Mouse (Mus musculus) MEL (cell line): ENCODE data around the gene Dlgap1. TPM values are rescaled to one million over a fixed set of nuclear protein-coding genes. Genes with fewer than 3 reads are reported as not detected.
A peak's percentile ranks its signal among the peaks of the same experiment; 100 is the strongest.

Experiments
- DNase-seq: peaks from one replicate; pipeline ENCODE4 v3.0.0; 2011; ENCODE audit warnings: low read depth, low spot score
- H3K27ac ChIP-seq: 2 replicates; pipeline ENCODE4 v1.5.1; 2012; ENCODE audit warnings: low read depth, mild to moderate bottlenecking, control low read depth, low read length, moderate library complexity; ENCODE audit not compliant: control insufficient read depth
- H3K27me3 ChIP-seq, 2 experiments: fragments of 150-350 bp in 1 of 2; sonication (generic) in 1 of 2; 2 replicates each; pipeline ENCODE4 v1.6.1; 2012; ENCODE audit warnings: low read length in 2 of 2, mild to moderate bottlenecking in 2 of 2, improper control_type of control experiment in 1 of 2, moderate library complexity in 1 of 2; ENCODE audit not compliant: insufficient read depth in 2 of 2, control insufficient read depth in 1 of 2
- H3K36me3 ChIP-seq, 2 experiments: 2 replicates each; pipeline ENCODE4 v1.6.1; 2012 to 2014; ENCODE audit warnings: low read length in 2 of 2, improper control_type of control experiment in 1 of 2, inconsistent platforms in 1 of 2, mild to moderate bottlenecking in 1 of 2; ENCODE audit not compliant: insufficient read depth in 2 of 2, control insufficient read depth in 1 of 2
- H3K4me1 ChIP-seq, 2 experiments: fragments of 150-350 bp in 1 of 2; sonication (generic) in 1 of 2; 2 replicates each; pipeline ENCODE4 v1.6.1; 2012; ENCODE audit warnings: low read length in 2 of 2, improper control_type of control experiment in 1 of 2, mild to moderate bottlenecking in 1 of 2; ENCODE audit not compliant: insufficient read depth in 2 of 2, control insufficient read depth in 1 of 2
- H3K4me3 ChIP-seq, 2 experiments: fragments of 150-350 bp in 1 of 2; sonication (generic) in 1 of 2; 2 replicates each; pipeline ENCODE4 v1.5.1; 2012; ENCODE audit warnings: low read depth in 2 of 2, low read length in 2 of 2, mild to moderate bottlenecking in 2 of 2, moderate library complexity in 2 of 2, control low read depth in 1 of 2, improper control_type of control experiment in 1 of 2; ENCODE audit not compliant: control insufficient read depth in 1 of 2, insufficient read depth in 1 of 2
- H3K79me2 ChIP-seq: 2 replicates; pipeline ENCODE4 v1.6.1; 2012; ENCODE audit warnings: mild to moderate bottlenecking, low read length, moderate library complexity; ENCODE audit not compliant: control insufficient read depth, poor library complexity, insufficient read depth
- H3K9ac ChIP-seq: 2 replicates; pipeline ENCODE4 v1.6.1; 2012; ENCODE audit warnings: low read depth, mild to moderate bottlenecking, control low read depth, low read length, moderate library complexity; ENCODE audit not compliant: control insufficient read depth, poor library complexity, severe bottlenecking
- H3K9me3 ChIP-seq: fragments of 150-350 bp; sonication (generic); replicated peaks from 2 replicates; pipeline ENCODE4 v1.6.1; 2012; ENCODE audit warnings: mild to moderate bottlenecking, low read length, improper control_type of control experiment, moderate library complexity; ENCODE audit not compliant: insufficient read depth
- CTCF ChIP-seq, 3 experiments: IDR thresholded peaks in 2 of 3; conservative IDR thresholded peaks in 1 of 3; 2 replicates each; pipeline ENCODE4 v1.5.1; 2011 to 2012; ENCODE audit warnings: low read length in 3 of 3, low read depth in 2 of 3, mild to moderate bottlenecking in 2 of 3, improper control_type of control experiment in 1 of 3, inconsistent platforms in 1 of 3, mixed read lengths in 1 of 3, moderate library complexity in 1 of 3; ENCODE audit not compliant: control insufficient read depth in 1 of 3, insufficient read depth in 1 of 3, poor library complexity in 1 of 3, severe bottlenecking in 1 of 3
- E2F4 ChIP-seq: IDR thresholded peaks from 2 replicates; pipeline ENCODE4 v1.6.1; 2011; ENCODE audit warnings: low read depth, low read length, improper control_type of control experiment, borderline replicate concordance
- ELF1 ChIP-seq: IDR thresholded peaks from 2 replicates; pipeline ENCODE4 v1.6.1; 2014; ENCODE audit warnings: low read depth, mild to moderate bottlenecking, inconsistent platforms, low read length, improper control_type of control experiment, moderate library complexity
- GABPA ChIP-seq: IDR thresholded peaks from 2 replicates; pipeline ENCODE4 v1.6.1; 2012; ENCODE audit warnings: low read depth, mild to moderate bottlenecking, inconsistent platforms, low read length, improper control_type of control experiment, moderate library complexity
- GATA1 ChIP-seq: IDR thresholded peaks from 2 replicates; pipeline ENCODE4 v1.6.1; 2011; ENCODE audit warnings: low read depth, low read length, improper control_type of control experiment
- HCFC1 ChIP-seq: IDR thresholded peaks from 2 replicates; pipeline ENCODE4 v1.6.1; 2012; ENCODE audit warnings: low read depth, mild to moderate bottlenecking, inconsistent platforms, low read length, improper control_type of control experiment, moderate library complexity
- KAT2A ChIP-seq: conservative IDR thresholded peaks from 2 replicates; pipeline ENCODE4 v1.6.1; 2012; ENCODE audit warnings: low read depth, low read length, improper control_type of control experiment, inconsistent platforms
- POLR2A ChIP-seq, 2 experiments: IDR thresholded peaks; 2 replicates each; pipeline ENCODE4 v1.6.1; 2011 to 2012; ENCODE audit warnings: low read length in 2 of 2, mild to moderate bottlenecking in 2 of 2, control low read depth in 1 of 2, improper control_type of control experiment in 1 of 2, low read depth in 1 of 2, moderate library complexity in 1 of 2; ENCODE audit not compliant: control insufficient read depth in 1 of 2, insufficient read depth in 1 of 2, poor library complexity in 1 of 2
- RAD21 ChIP-seq: IDR thresholded peaks from 2 replicates; pipeline ENCODE4 v1.6.1; 2011; ENCODE audit warnings: mild to moderate bottlenecking, low read depth, low read length, improper control_type of control experiment
- RCOR1 ChIP-seq: IDR thresholded peaks from 2 replicates; pipeline ENCODE4 v1.6.1; 2012; ENCODE audit warnings: low read depth, mild to moderate bottlenecking, inconsistent platforms, low read length, improper control_type of control experiment
- SIN3A ChIP-seq: IDR thresholded peaks from 2 replicates; pipeline ENCODE4 v1.6.1; 2012; ENCODE audit warnings: low read length, improper control_type of control experiment, inconsistent platforms
- SMC3 ChIP-seq: IDR thresholded peaks from 2 replicates; pipeline ENCODE4 v1.6.1; 2011; ENCODE audit warnings: low read depth, low read length, improper control_type of control experiment
- TBP ChIP-seq: IDR thresholded peaks from 2 replicates; pipeline ENCODE4 v1.8.0; 2011; ENCODE audit warnings: low read depth, low read length, improper control_type of control experiment
- UBTF ChIP-seq: IDR thresholded peaks from 2 replicates; pipeline ENCODE4 v1.6.1; 2012; ENCODE audit warnings: low read depth, mild to moderate bottlenecking, inconsistent platforms, low read length, improper control_type of control experiment, moderate library complexity, borderline replicate concordance; ENCODE audit not compliant: insufficient read depth
- ZC3H11A ChIP-seq: IDR thresholded peaks from 2 replicates; pipeline ENCODE4 v1.6.1; 2012; ENCODE audit warnings: low read depth, mild to moderate bottlenecking, inconsistent platforms, low read length, improper control_type of control experiment
- ZMIZ1 ChIP-seq: IDR thresholded peaks from 2 replicates; pipeline ENCODE4 v1.6.1; 2012; ENCODE audit warnings: low read depth, mild to moderate bottlenecking, inconsistent platforms, low read length, improper control_type of control experiment, moderate library complexity
- ZNF384 ChIP-seq: IDR thresholded peaks from 2 replicates; pipeline ENCODE4 v1.6.1; 2012; ENCODE audit warnings: low read depth, mild to moderate bottlenecking, inconsistent platforms, low read length, improper control_type of control experiment
- polyA plus RNA-seq, 2 experiments: library from polyadenylated mRNA; stranded (reverse) in 1 of 2; unstranded in 1 of 2; fragments of >175 nt in 1 of 2; fragments of >200 nt in 1 of 2; gene quantifications; 2 replicates each; pipeline versions ENCODE4 v1.2.1 to v1.2.4; 2012; ENCODE audit warnings: low replicate concordance in 2 of 2, low read depth in 1 of 2; ENCODE audit not compliant: insufficient read length in 2 of 2, insufficient read depth in 1 of 2, missing spikeins in 1 of 2
- total RNA-seq: library from RNA; depleted of rRNA; stranded (reverse); fragments of 300-350 nt; gene quantifications from 2 replicates; pipeline ENCODE4 v1.2.3, GENCODE M21; 2012

Gene Dlgap1
- total and polyA plus RNA-seq, 3 experiments: 0.06 TPM; not detected in 2

GRCm38 (mm10) chr17:70690598-70690997, 721.7 kb downstream of the Dlgap1 start:
- Histone ChIP-seq H3K4me1 (no peaks in the 10 kb centered on the region), H3K79me2 (no peaks in the 10 kb centered on the region), H3K4me3 (no peak overlapping the region), H3K27ac (no peak overlapping the region), H3K9me3 (no peaks in the 10 kb centered on the region), H3K27me3 (no peaks in the 10 kb centered on the region), H3K9ac (no peak overlapping the region), H3K36me3 (no peaks in the 10 kb centered on the region)
- no peak for DNase-seq
- TF ChIP-seq UBTF: no peak

GRCm38 (mm10) chr17:70706976-70707818, 738.3 kb downstream of the Dlgap1 start:
- peak; percentile 75 for DNase-seq
- H3K27me3 ChIP-seq: peaks cover 0 to 1% of the 10 kb centered on the region in 2 experiments; a peak in 1 of 4 replicates
- H3K9ac ChIP-seq: no peak overlapping the region
- no peak overlapping the region for H3K27ac ChIP-seq
- no peaks in the 10 kb centered on the region for H3K79me2 ChIP-seq
- H3K4me1 ChIP-seq: 0 out of 4 replicates have a peak, but pooled peaks cover 0 to 4% of the 10 kb centered on the region in 2 experiments
- H3K4me3 ChIP-seq: peak overlapping the region; percentile 16 to 22; a peak in 2 of 4 replicates
- H3K9me3 ChIP-seq: no peaks in the 10 kb centered on the region
- no peaks in the 10 kb centered on the region for H3K36me3 ChIP-seq
- TF ChIP-seq POLR2A (IDR thresholded peaks at IDR 0.05; ENCODE audit: control insufficient read depth in 1 of 2, insufficient read depth in 1 of 2, low read depth in 1 of 2, low read length in 2 of 2, poor library complexity in 1 of 2) (no peak), ZC3H11A (peak; percentile 61; the same call in 1 of the 2 replicates), RAD21 (peak; percentile 79), ZMIZ1 (no peak), RCOR1 (no peak), SMC3 (peak; percentile 76), HCFC1 (no peak), CTCF (IDR thresholded peaks at IDR 0.05 in 2 of 3, conservative IDR thresholded peaks at IDR 0.05 in 1 of 3; ENCODE audit: control insufficient read depth in 1 of 3, insufficient read depth in 1 of 3, low read depth in 2 of 3, low read length in 3 of 3, poor library complexity in 1 of 3, severe bottlenecking in 1 of 3) (peak; percentile 74 to 89 (median 79)), GATA1 (no peak), SIN3A (no peak), ZNF384 (no peak)

- no peaks in the 10 kb centered on the region for H3K36me3 ChIP-seq
- H3K79me2 ChIP-seq: no peaks in the 10 kb centered on the region
- no peak overlapping the region for H3K4me3 ChIP-seq
- no peaks in the 10 kb centered on the region for H3K9me3 ChIP-seq
- 0 out of 4 replicates have a peak, but pooled peaks cover 0 to 4% of the 10 kb centered on the region in 2 experiments for H3K4me1 ChIP-seq
- TF ChIP-seq ELF1 (no peak), GABPA (no peak), E2F4 (no peak), TBP (no peak), KAT2A (no peak), POLR2A (IDR thresholded peaks at IDR 0.05; ENCODE audit: control insufficient read depth in 1 of 2, insufficient read depth in 1 of 2, low read depth in 1 of 2, low read length in 2 of 2, poor library complexity in 1 of 2) (no peak), ZC3H11A (no peak)
- DNase-seq: no peak
- no peak overlapping the region for H3K27ac ChIP-seq
- H3K27me3 ChIP-seq: peaks cover 0 to 1% of the 10 kb centered on the region in 2 experiments; a peak in 1 of 4 replicates
- H3K9ac ChIP-seq: no peak overlapping the region
These were observed 738.9 kb downstream of the Dlgap1 start for GRCm38 (mm10) chr17:70707819-70708140.
